In genomic region chr13:98476175-98476838, GRCm38 (mm10) we compare ENCODE assay signal across 10 mouse cellular contexts. TPM values are rescaled to one million over a fixed set of nuclear protein-coding genes. Genes with fewer than 3 reads are reported as not detected.
DNase-seq lines count a peak whose midpoint lies in the region; ATAC-seq lines count a peak whose summit lies in the region.
"Had no signal": no experiment of that assay in that cellular context is flagged by ENCODE, and none has a peak within 500 bp of the region (broad histone marks: within the 10 kb centered on the region; RNA-seq: fewer than 3 reads in every experiment).

No protein-coding gene starts in this region.

- no peak for ATAC-seq in hindbrain, embryonic 12.5 days (ENCODE audit: low FRiP score)
- ATAC-seq in hindbrain, embryonic 11.5 days (ENCODE audit: low FRiP score): no peak
- no peak for ATAC-seq in neural tube, embryonic 15.5 days (ENCODE audit: low FRiP score)
- ATAC-seq in embryonic facial prominence, embryonic 14.5 days (ENCODE audit: low read depth): no peak; the same call in 1 of the 2 replicates
- ATAC-seq in neural tube, embryonic 13.5 days (ENCODE audit: low read depth): no peak

- no peak overlapping the region for H3K4me3 ChIP-seq in hindbrain, embryonic 12.5 days
- H3K4me3 ChIP-seq in hindbrain, embryonic 11.5 days (ENCODE audit: low read depth, low read length): no peak overlapping the region
- no peak overlapping the region for H3K4me3 ChIP-seq in neural tube, embryonic 15.5 days (replicated peaks)
- no peak overlapping the region for H3K4me3 ChIP-seq in embryonic facial prominence, embryonic 14.5 days (ENCODE audit: low read depth, low read length)
- no peak overlapping the region for H3K4me3 ChIP-seq in neural tube, embryonic 13.5 days

- H3K27ac ChIP-seq in hindbrain, embryonic 12.5 days: peak overlapping the region; percentile 44; the same call in 1 of the 2 replicates
- no peak overlapping the region for H3K27ac ChIP-seq in hindbrain, embryonic 11.5 days (ENCODE audit: low read depth, low read length)
- no peak overlapping the region for H3K27ac ChIP-seq in neural tube, embryonic 15.5 days (replicated peaks)
- H3K27ac ChIP-seq in embryonic facial prominence, embryonic 14.5 days (replicated peaks; ENCODE audit: low read depth, low read length): peak overlapping the region; percentile 18
- H3K27ac ChIP-seq in neural tube, embryonic 13.5 days (replicated peaks): 0 out of 2 replicates have a peak overlapping the region, but pooled peaks have one; percentile 11
- H3K27ac ChIP-seq: macrophage had no signal

- 40% methylated on average over 14 of the region's 14 CpGs for WGBS in hindbrain, embryonic 12.5 days
- WGBS in hindbrain, embryonic 11.5 days: 49% methylated on average over 14 of the region's 14 CpGs
- 53% methylated on average over 14 of the region's 14 CpGs for WGBS in neural tube, embryonic 15.5 days
- WGBS in embryonic facial prominence, embryonic 14.5 days: 21% methylated on average over 12 of the region's 14 CpGs
- WGBS in neural tube, embryonic 13.5 days: 59% methylated on average over 14 of the region's 14 CpGs

- H3K27me3 ChIP-seq in hindbrain, embryonic 12.5 days: peaks cover 10% of the 10 kb centered on the region; the same call in 1 of the 2 replicates
- no peaks in the 10 kb centered on the region for H3K27me3 ChIP-seq in hindbrain, embryonic 11.5 days (ENCODE audit: control insufficient read depth, insufficient read depth, low read length)
- H3K27me3 ChIP-seq in neural tube, embryonic 15.5 days (replicated peaks): no peaks in the 10 kb centered on the region
- peaks cover 3% of the 10 kb centered on the region; the same call in 1 of the 2 replicates for H3K27me3 ChIP-seq in embryonic facial prominence, embryonic 14.5 days (replicated peaks; ENCODE audit: control insufficient read depth, insufficient read depth, low read length)
- peaks cover 5% of the 10 kb centered on the region; the same call in 1 of the 2 replicates for H3K27me3 ChIP-seq in neural tube, embryonic 13.5 days
- H3K27me3 ChIP-seq: CH12.LX had no signal

- H3K4me2 ChIP-seq in hindbrain, embryonic 12.5 days (replicated peaks): no peak overlapping the region
- H3K4me2 ChIP-seq in hindbrain, embryonic 11.5 days (replicated peaks; ENCODE audit: low read depth, low read length): no peak overlapping the region
- no peak overlapping the region for H3K4me2 ChIP-seq in neural tube, embryonic 15.5 days
- H3K4me2 ChIP-seq in embryonic facial prominence, embryonic 14.5 days (ENCODE audit: low read depth, low read length): peak overlapping the region; percentile 1; the same call in 1 of the 2 replicates
- no peak overlapping the region for H3K4me2 ChIP-seq in neural tube, embryonic 13.5 days
- H3K4me2 ChIP-seq: liver, embryonic 11.5 days had no signal

- peaks cover 11% of the 10 kb centered on the region for H3K4me1 ChIP-seq in hindbrain, embryonic 12.5 days
- H3K4me1 ChIP-seq in hindbrain, embryonic 11.5 days (replicated peaks; ENCODE audit: control insufficient read depth, insufficient read depth, low read length): no peaks in the 10 kb centered on the region
- H3K4me1 ChIP-seq in neural tube, embryonic 15.5 days: no peaks in the 10 kb centered on the region
- peaks cover 9% of the 10 kb centered on the region; the same call in 1 of the 2 replicates for H3K4me1 ChIP-seq in embryonic facial prominence, embryonic 14.5 days (ENCODE audit: control insufficient read depth, insufficient read depth, low read length)
- H3K4me1 ChIP-seq in neural tube, embryonic 13.5 days (replicated peaks): no peaks in the 10 kb centered on the region

- H3K9ac ChIP-seq in hindbrain, embryonic 12.5 days: no peak overlapping the region
- H3K9ac ChIP-seq in hindbrain, embryonic 11.5 days (ENCODE audit: low read depth, low read length): no peak overlapping the region
- no peak overlapping the region for H3K9ac ChIP-seq in neural tube, embryonic 15.5 days (replicated peaks)
- no peak overlapping the region for H3K9ac ChIP-seq in embryonic facial prominence, embryonic 14.5 days (ENCODE audit: low read depth, low read length)
- H3K9ac ChIP-seq in neural tube, embryonic 13.5 days: no peak overlapping the region

- DNase-seq in hindbrain, embryonic 11.5 days (ENCODE audit: low spot score): no peak
- peak; percentile 58 for DNase-seq in neural tube, embryonic 10.5 days (ENCODE audit: extremely low spot score, low spot score)
- DNase-seq in embryonic facial prominence, embryonic 14.5 days (ENCODE audit: low spot score): peak; percentile 49
- no peak for DNase-seq in frontal cortex, postnatal 36 days (ENCODE audit: low spot score in 2 of 2)

- H3K36me3 ChIP-seq in hindbrain, embryonic 12.5 days: no peaks in the 10 kb centered on the region
- H3K36me3 ChIP-seq in hindbrain, embryonic 11.5 days (ENCODE audit: control insufficient read depth, insufficient read depth, low read length): no peaks in the 10 kb centered on the region
- H3K36me3 ChIP-seq in neural tube, embryonic 15.5 days: no peaks in the 10 kb centered on the region
- no peaks in the 10 kb centered on the region for H3K36me3 ChIP-seq in embryonic facial prominence, embryonic 14.5 days (ENCODE audit: control insufficient read depth, insufficient read depth, low read length)
- no peaks in the 10 kb centered on the region for H3K36me3 ChIP-seq in neural tube, embryonic 13.5 days

- no peaks in the 10 kb centered on the region for H3K9me3 ChIP-seq in hindbrain, embryonic 12.5 days (replicated peaks)
- H3K9me3 ChIP-seq in hindbrain, embryonic 11.5 days (ENCODE audit: control insufficient read depth, low read length): no peaks in the 10 kb centered on the region
- H3K9me3 ChIP-seq in neural tube, embryonic 15.5 days (replicated peaks): no peaks in the 10 kb centered on the region
- no peaks in the 10 kb centered on the region for H3K9me3 ChIP-seq in embryonic facial prominence, embryonic 14.5 days (ENCODE audit: control insufficient read depth, low read length)
- H3K9me3 ChIP-seq in neural tube, embryonic 13.5 days: no peaks in the 10 kb centered on the region

RNA-seq across cellular contexts. Expression of gene Gm10320, which starts 15.5 kb away (rescaled TPM):
- 0.74 TPM in 1 of 2 replicates, not detected in the other for polyA plus RNA-seq in hindbrain, embryonic 12.5 days (2016; fragmentation: Nextera tagmentation; extraction: Ambion mirVana)
- polyA plus RNA-seq in hindbrain, embryonic 11.5 days (2014; fragmentation: Nextera tagmentation; extraction: Ambion mirVana): 0.78 and 0.94 TPM in 2 replicates
- polyA plus RNA-seq in neural tube, embryonic 15.5 days (2015; fragmentation: Nextera tagmentation; extraction: Ambion mirVana): 0.74 and 1.0 TPM in 2 replicates
- 1.5 and 2.4 TPM in 2 replicates for polyA plus RNA-seq in embryonic facial prominence, embryonic 14.5 days (2014; fragmentation: Nextera tagmentation; extraction: Ambion mirVana)
- polyA plus RNA-seq in neural tube, embryonic 13.5 days (2015; fragmentation: Nextera tagmentation; extraction: Ambion mirVana): 0.74 and 1.4 TPM in 2 replicates
- polyA plus RNA-seq: macrophage had no signal

Comparison
In these comparisons a context has a peak if more than half of its experiments do, and no peak if none do; other contexts are left out.
1. H3K27ac ChIP-seq: peak in hindbrain, embryonic 12.5 days (single experiment), embryonic facial prominence, embryonic 14.5 days (single experiment) and neural tube, embryonic 13.5 days (single experiment); none in hindbrain, embryonic 11.5 days (single experiment) and neural tube, embryonic 15.5 days (single experiment).
2. DNase-seq: peak in neural tube, embryonic 10.5 days (single experiment) and embryonic facial prominence, embryonic 14.5 days (single experiment); none in hindbrain, embryonic 11.5 days (single experiment) and frontal cortex, postnatal 36 days (0 of 2).